Mouse (Mus musculus) midbrain, postnatal 0 days (tissue): ENCODE data around the gene Tnfrsf12a. TPM values are rescaled to one million over a fixed set of nuclear protein-coding genes. Genes with fewer than 3 reads are reported as not detected.

Experiments
- ATAC-seq: fragments of 200-750 bp; cut with Nextera tagmentation; 2 replicates; pipeline ENCODE4 v1.8.0; 2017; ENCODE audit warnings: moderate number of reproducible peaks, mild to moderate bottlenecking, moderate TSS enrichment, moderate library complexity; ENCODE audit not compliant: low FRiP score
- DNase-seq: peaks from one replicate; pipeline ENCODE4 v3.0.0-alpha.2; 2015; ENCODE audit warnings: low spot score
- H3K27ac ChIP-seq: fragments of 300-500 bp; sonication (generic); 2 replicates; pipeline ENCODE4 v1.5.1; 2014; ENCODE audit warnings: low read depth, mild to moderate bottlenecking, low read length, mixed read lengths
- H3K27me3 ChIP-seq: fragments of 300-500 bp; sonication (generic); 2 replicates; pipeline ENCODE4 v1.6.1; 2014; ENCODE audit warnings: low read length, control low read depth, mixed read lengths; ENCODE audit not compliant: insufficient read depth
- H3K36me3 ChIP-seq: fragments of 300-500 bp; sonication (generic); 2 replicates; pipeline ENCODE4 v1.6.1; 2014; ENCODE audit warnings: low read length, control low read depth, mixed read lengths; ENCODE audit not compliant: insufficient read depth
- H3K4me1 ChIP-seq: fragments of 300-500 bp; sonication (generic); 2 replicates; pipeline ENCODE4 v1.6.1; 2014; ENCODE audit warnings: mild to moderate bottlenecking, control low read depth, antibody characterized with exemption, low read length, mixed read lengths; ENCODE audit not compliant: insufficient read depth
- H3K4me2 ChIP-seq: fragments of 300-500 bp; sonication (generic); 2 replicates; pipeline ENCODE4 v1.6.1; 2014; ENCODE audit warnings: low read depth, mild to moderate bottlenecking, low read length, mixed read lengths; ENCODE audit not compliant: poor library complexity, severe bottlenecking
- H3K4me3 ChIP-seq: fragments of 300-500 bp; sonication (generic); 2 replicates; pipeline ENCODE4 v1.5.1; 2014; ENCODE audit warnings: low read depth, mild to moderate bottlenecking, low read length, moderate library complexity
- H3K9ac ChIP-seq: fragments of 300-500 bp; sonication (generic); replicated peaks from 2 replicates; pipeline ENCODE4 v1.6.1; 2014; ENCODE audit warnings: mild to moderate bottlenecking, low read length, moderate library complexity, mixed read lengths; ENCODE audit not compliant: poor library complexity, severe bottlenecking
- H3K9me3 ChIP-seq: fragments of 300-500 bp; sonication (generic); 2 replicates; pipeline ENCODE4 v1.6.1; 2016; ENCODE audit warnings: low read length, control low read depth
- CTCF ChIP-seq: IDR thresholded peaks from 2 replicates; pipeline ENCODE4 v1.5.1; 2016; ENCODE audit warnings: antibody characterized with exemption, mild to moderate bottlenecking
- WGBS: fragments of 180-500 bp; shearing (Covaris S2); extraction: QIAGEN DNeasy Blood & Tissue Kit; methylation state at CpG from one replicate; pipeline ENCODE4 v1.1.7; 2014; 5-methylcytosine and 5-hydroxymethylcytosine counted together
- polyA plus RNA-seq: library from polyadenylated mRNA; unstranded; fragments of >200 nt; fragmentation: Nextera tagmentation; extraction: Ambion mirVana; gene quantifications from 2 replicates; pipeline ENCODE4 v1.2.1, GENCODE M21; 2015
- total RNA-seq: library from RNA; depleted of rRNA; stranded (reverse); fragments of >200 nt; gene quantifications from 2 replicates; pipeline ENCODE4 v1.2.3, GENCODE M21; 2014; rRNA removed

Gene Tnfrsf12a
- total and polyA plus RNA-seq, 2 experiments from 2014 or later, result 3.3 to 3.9 TPM

DNA sequence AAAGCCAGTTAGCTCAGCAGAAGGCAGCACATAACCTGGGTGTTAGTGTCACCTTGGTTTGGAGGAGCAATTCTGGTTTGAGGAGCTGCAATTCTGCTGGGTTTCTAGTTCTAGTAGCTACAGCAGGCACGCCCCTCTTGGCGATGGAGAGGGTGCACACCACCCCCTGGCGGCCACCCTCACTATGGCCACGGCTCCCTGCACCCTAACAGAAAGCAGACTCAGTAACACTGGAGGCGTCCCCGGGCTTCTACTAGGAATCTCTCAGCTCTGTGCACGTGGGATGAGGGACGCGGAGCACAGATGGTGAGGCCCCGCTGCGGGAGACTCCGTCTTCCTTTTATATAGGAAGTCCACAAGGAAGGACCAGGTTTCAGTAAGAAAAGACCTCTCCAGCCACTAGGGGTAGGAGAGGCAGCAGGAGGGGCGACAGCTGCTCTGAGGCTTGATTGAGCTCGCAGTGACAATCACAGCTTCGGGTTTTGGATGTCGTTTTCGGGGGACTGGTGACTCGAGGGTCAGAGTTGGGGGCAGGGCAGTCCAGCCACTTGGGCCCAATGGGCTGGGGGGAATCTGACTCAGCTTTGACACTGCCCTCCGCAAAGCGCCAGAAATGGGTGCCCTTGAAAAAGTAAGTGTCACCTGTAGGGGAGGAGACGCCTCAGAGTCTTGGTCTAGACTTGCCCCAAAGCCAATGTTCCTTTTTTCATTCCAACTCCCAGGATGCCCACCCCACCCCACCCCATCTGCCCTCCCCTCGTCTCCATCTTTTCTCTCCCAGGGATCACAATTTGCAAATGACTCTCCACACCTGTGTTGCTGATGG, 46.9 kb downstream of the Tnfrsf12a start:
- Histone ChIP-seq H3K4me3 (peak overlapping the region; percentile 8; the same call in 1 of the 2 replicates), H3K9ac (0 out of 2 replicates have a peak overlapping the region, but pooled peaks have one; percentile 8), H3K27ac (no peak overlapping the region), H3K4me2 (peak overlapping the region; percentile 40), H3K4me1 (no peaks in the 10 kb centered on the region), H3K27me3 (no peaks in the 10 kb centered on the region), H3K9me3 (no peaks in the 10 kb centered on the region), H3K36me3 (no peaks in the 10 kb centered on the region)
- TF ChIP-seq CTCF, result peak; percentile 76
- peak; percentile 79 for ATAC-seq
- DNase-seq, result peak; percentile 58
- 16% methylated on average over 22 of the region's 22 CpGs for WGBS

DNA sequence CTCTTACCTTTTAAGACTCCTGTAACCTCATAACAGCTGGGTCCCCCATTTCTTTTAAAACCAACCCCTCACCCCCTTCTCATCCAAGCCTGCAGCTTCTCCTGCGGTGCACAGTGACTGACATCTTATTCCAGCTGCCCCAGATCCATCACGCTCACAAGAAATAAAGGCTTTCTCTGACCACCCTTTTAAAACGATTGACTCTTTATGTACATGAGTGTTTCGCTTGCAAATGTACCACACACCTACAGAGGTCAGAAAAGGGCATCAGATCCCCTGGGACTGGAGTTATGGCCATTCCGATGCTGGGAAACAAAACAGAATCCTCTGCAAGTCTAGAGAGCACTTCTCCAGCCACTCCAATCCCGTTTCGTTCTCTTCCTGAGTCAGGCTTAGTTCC, 49.5 kb downstream of the Tnfrsf12a start:
- Histone ChIP-seq H3K4me2 (no peak overlapping the region), H3K27ac (no peak overlapping the region), H3K9me3 (no peaks in the 10 kb centered on the region), H3K36me3 (no peaks in the 10 kb centered on the region), H3K27me3 (no peaks in the 10 kb centered on the region), H3K9ac (no peak overlapping the region), H3K4me3 (no peak overlapping the region), H3K4me1 (no peaks in the 10 kb centered on the region)
- TF ChIP-seq CTCF, result no peak
- ATAC-seq (no peak), DNase-seq (no peak)
- WGBS, result 32% methylated on average over 7 of the region's 7 CpGs

Other genes starting within 250 kb of the Tnfrsf12a start
- not detected in 2 replicates for gene Vmn2r117, start 197.8 kb downstream of the Tnfrsf12a start, total RNA-seq
- gene Vmn2r117, start 197.8 kb downstream of the Tnfrsf12a start, polyA plus RNA-seq, result not detected in 2 replicates
- gene Zfp213, start 113.2 kb downstream of the Tnfrsf12a start, total RNA-seq, result 16.9 and 21.7 TPM in 2 replicates
- gene Zfp213, start 113.2 kb downstream of the Tnfrsf12a start, polyA plus RNA-seq, result 10.0 and 10.7 TPM in 2 replicates
- 36.2 and 48.2 TPM in 2 replicates for gene Zfp13, start 78.0 kb downstream of the Tnfrsf12a start, total RNA-seq
- 23.3 and 26.3 TPM in 2 replicates for gene Zfp13, start 78.0 kb downstream of the Tnfrsf12a start, polyA plus RNA-seq
- not detected in 2 replicates for gene Zscan10, start 76.6 kb downstream of the Tnfrsf12a start, total RNA-seq
- gene Zscan10, start 76.6 kb downstream of the Tnfrsf12a start, polyA plus RNA-seq, result not detected in 2 replicates
- gene Mmp25, start 32.2 kb downstream of the Tnfrsf12a start, total RNA-seq, result 0.33 and 0.66 TPM in 2 replicates
- gene Mmp25, start 32.2 kb downstream of the Tnfrsf12a start, polyA plus RNA-seq, result 0.98 and 1.0 TPM in 2 replicates
- not detected in 2 replicates for gene Bicdl2, start 17.0 kb downstream of the Tnfrsf12a start, total RNA-seq
- 0.10 TPM in 1 of 2 replicates, not detected in the other for gene Bicdl2, start 17.0 kb downstream of the Tnfrsf12a start, polyA plus RNA-seq
- gene Hcfc1r1, start 3.9 kb downstream of the Tnfrsf12a start, total RNA-seq, result 87.3 and 194 TPM in 2 replicates
- gene Hcfc1r1, start 3.9 kb downstream of the Tnfrsf12a start, polyA plus RNA-seq, result 210 and 212 TPM in 2 replicates
- 16.7 and 21.5 TPM in 2 replicates for gene Thoc6, start 3.6 kb downstream of the Tnfrsf12a start, total RNA-seq
- 21.1 and 23.2 TPM in 2 replicates for gene Thoc6, start 3.6 kb downstream of the Tnfrsf12a start, polyA plus RNA-seq
- 0.60 and 0.99 TPM in 2 replicates for gene Cldn6, start 1.8 kb upstream of the Tnfrsf12a start, total RNA-seq
- 0.31 and 0.56 TPM in 2 replicates for gene Cldn6, start 1.8 kb upstream of the Tnfrsf12a start, polyA plus RNA-seq
- 0.19 and 0.55 TPM in 2 replicates for gene Cldn9, start 6.6 kb upstream of the Tnfrsf12a start, total RNA-seq
- gene Cldn9, start 6.6 kb upstream of the Tnfrsf12a start, polyA plus RNA-seq, result 0.25 TPM in 1 of 2 replicates, not detected in the other
- 0.19 TPM in 1 of 2 replicates, not detected in the other for gene 1520401A03Rik, start 45.3 kb upstream of the Tnfrsf12a start, total RNA-seq
- gene 1520401A03Rik, start 45.3 kb upstream of the Tnfrsf12a start, polyA plus RNA-seq, result 0.15 TPM in 1 of 2 replicates, not detected in the other
- 18.3 and 18.4 TPM in 2 replicates for gene Pkmyt1, start 48.9 kb upstream of the Tnfrsf12a start, total RNA-seq
- 18.0 and 18.3 TPM in 2 replicates for gene Pkmyt1, start 48.9 kb upstream of the Tnfrsf12a start, polyA plus RNA-seq
- gene Paqr4, start 63.4 kb upstream of the Tnfrsf12a start, total RNA-seq, result 83.6 and 103 TPM in 2 replicates
- 66.0 and 73.8 TPM in 2 replicates for gene Paqr4, start 63.4 kb upstream of the Tnfrsf12a start, polyA plus RNA-seq
- 0.38 and 2.5 TPM in 2 replicates for gene Kremen2, start 68.4 kb upstream of the Tnfrsf12a start, total RNA-seq
- gene Kremen2, start 68.4 kb upstream of the Tnfrsf12a start, polyA plus RNA-seq, result 1.3 TPM in 2 replicates
- gene Flywch1, start 94.1 kb upstream of the Tnfrsf12a start, total RNA-seq, result 248 and 253 TPM in 2 replicates
- gene Flywch1, start 94.1 kb upstream of the Tnfrsf12a start, polyA plus RNA-seq, result 188 TPM in 2 replicates
- 94.8 and 96.5 TPM in 2 replicates for gene Flywch2, start 108.6 kb upstream of the Tnfrsf12a start, total RNA-seq
- 128 and 133 TPM in 2 replicates for gene Flywch2, start 108.6 kb upstream of the Tnfrsf12a start, polyA plus RNA-seq
- gene Srrm2, start 113.1 kb upstream of the Tnfrsf12a start, total RNA-seq, result 162 and 196 TPM in 2 replicates
- 351 and 443 TPM in 2 replicates for gene Srrm2, start 113.1 kb upstream of the Tnfrsf12a start, polyA plus RNA-seq
- 1,027 and 1,129 TPM in 2 replicates for gene Elob, start 151.7 kb upstream of the Tnfrsf12a start, total RNA-seq
- gene Elob, start 151.7 kb upstream of the Tnfrsf12a start, polyA plus RNA-seq, result 1,525 and 1,526 TPM in 2 replicates
- not detected in 2 replicates for gene Prss33, start 158.6 kb upstream of the Tnfrsf12a start, total RNA-seq
- gene Prss33, start 158.6 kb upstream of the Tnfrsf12a start, polyA plus RNA-seq, result 0.17 TPM in 1 of 2 replicates, not detected in the other
- gene Prss32, start 166.4 kb upstream of the Tnfrsf12a start, total RNA-seq, result not detected in 2 replicates
- gene Prss32, start 166.4 kb upstream of the Tnfrsf12a start, polyA plus RNA-seq, result 0.23 and 0.60 TPM in 2 replicates
- 0.11 and 1.8 TPM in 2 replicates for gene Prss41, start 166.7 kb upstream of the Tnfrsf12a start, total RNA-seq
- 1.3 and 2.2 TPM in 2 replicates for gene Prss41, start 166.7 kb upstream of the Tnfrsf12a start, polyA plus RNA-seq
- not detected in 2 replicates for gene Prss21, start 190.6 kb upstream of the Tnfrsf12a start, total RNA-seq
- gene Prss21, start 190.6 kb upstream of the Tnfrsf12a start, polyA plus RNA-seq, result not detected in 2 replicates
- 2.0 TPM in 1 of 2 replicates, not detected in the other for gene Dcpp1, start 203.4 kb upstream of the Tnfrsf12a start, total RNA-seq
- gene Dcpp1, start 203.4 kb upstream of the Tnfrsf12a start, polyA plus RNA-seq, result not detected in 2 replicates
- gene Dcpp2, start 203.4 kb upstream of the Tnfrsf12a start, total RNA-seq, result not detected in 2 replicates
- gene Dcpp2, start 203.4 kb upstream of the Tnfrsf12a start, polyA plus RNA-seq, result not detected in 2 replicates
- gene Dcpp3, start 240.0 kb upstream of the Tnfrsf12a start, total RNA-seq, result not detected in 2 replicates
- gene Dcpp3, start 240.0 kb upstream of the Tnfrsf12a start, polyA plus RNA-seq, result not detected in 2 replicates